Mouse (Mus musculus): ENCODE measurements around the gene Baz1a.
A peak's percentile ranks its signal among the peaks of the same experiment; 100 is the strongest.

Baz1a gene

DNA sequence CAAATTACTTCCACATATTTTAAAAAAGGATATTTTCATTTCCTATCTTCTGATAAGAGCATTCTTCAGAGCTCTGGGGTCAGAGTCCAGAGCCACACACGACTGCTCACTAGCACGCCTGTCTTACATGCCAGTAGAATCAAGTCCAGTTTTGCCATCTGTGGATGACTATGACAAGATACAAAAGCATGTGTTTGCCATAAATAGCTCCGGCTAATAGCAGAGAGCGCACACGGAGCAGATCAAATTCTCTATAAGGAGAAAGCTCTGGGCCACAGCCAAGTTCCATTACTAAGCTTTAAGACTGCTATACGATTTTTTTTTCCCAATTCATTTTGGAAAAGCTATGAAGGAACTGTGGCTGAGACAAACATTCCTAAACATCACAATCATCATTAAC is 154.6 kb downstream of the Baz1a start:
- DNase-seq (ENCODE audit: low spot score in 2 of 2): peak; percentile 29 to 55

DNA sequence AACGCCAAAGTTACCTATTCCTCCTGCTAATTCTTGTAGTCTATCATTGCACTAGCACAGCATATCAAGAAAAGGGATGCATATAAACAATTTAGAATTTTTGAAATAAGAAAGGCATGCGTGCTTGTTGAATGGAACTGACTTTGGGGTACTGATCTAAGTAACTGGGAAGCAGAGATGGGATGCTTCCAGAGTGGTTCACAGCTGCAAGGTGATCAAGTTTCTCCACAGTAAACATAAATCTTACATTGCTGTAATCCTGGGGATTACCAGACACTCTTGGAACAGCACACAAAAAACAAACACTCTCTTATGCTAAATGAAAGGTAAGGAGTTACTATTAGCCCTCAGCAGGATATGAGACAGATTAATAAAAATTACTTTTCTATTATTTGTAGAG is 163.6 kb downstream of the Baz1a start:
- no peak for DNase-seq (ENCODE audit: low spot score in 2 of 2)

DNA sequence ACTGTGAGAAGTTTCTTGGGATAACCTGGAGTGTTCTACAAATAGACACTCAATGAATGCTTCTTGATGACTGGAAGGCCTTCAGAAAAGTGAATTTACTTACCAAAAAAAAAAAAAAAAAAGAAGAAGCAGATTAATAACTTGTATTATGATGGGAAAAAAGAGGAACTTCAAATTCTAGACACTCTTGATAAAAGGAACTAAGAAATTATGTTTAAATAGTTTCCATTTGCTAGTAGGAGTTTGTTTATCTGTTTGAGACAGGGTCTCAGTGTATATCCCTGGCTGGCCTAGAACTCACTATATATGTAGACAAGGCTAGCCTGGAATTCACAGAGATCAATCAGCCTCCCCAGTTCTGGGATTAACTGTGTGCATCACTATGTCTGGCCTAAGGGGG is 169.7 kb downstream of the Baz1a start:
- DNase-seq (ENCODE audit: low spot score in 2 of 2): no peak

Measured in right cerebral cortex, postnatal 10 days (tissue).